Mouse (Mus musculus) cerebellum, postnatal 4 days (tissue): Measurements from ENCODE around the gene Fut11.
"Not testable (repeated sequence)": the region's sequence is repeated elsewhere in the genome, so short reads cannot be mapped to it uniquely, and the experiment has no call there.

Experiments used
- DNase-seq, 2 experiments: peaks; one replicate each; pipeline ENCODE4 v3.0.0; 2022; ENCODE audit warnings: low spot score in 2 of 2, mixed read lengths in 1 of 2

Gene Fut11

DNA sequence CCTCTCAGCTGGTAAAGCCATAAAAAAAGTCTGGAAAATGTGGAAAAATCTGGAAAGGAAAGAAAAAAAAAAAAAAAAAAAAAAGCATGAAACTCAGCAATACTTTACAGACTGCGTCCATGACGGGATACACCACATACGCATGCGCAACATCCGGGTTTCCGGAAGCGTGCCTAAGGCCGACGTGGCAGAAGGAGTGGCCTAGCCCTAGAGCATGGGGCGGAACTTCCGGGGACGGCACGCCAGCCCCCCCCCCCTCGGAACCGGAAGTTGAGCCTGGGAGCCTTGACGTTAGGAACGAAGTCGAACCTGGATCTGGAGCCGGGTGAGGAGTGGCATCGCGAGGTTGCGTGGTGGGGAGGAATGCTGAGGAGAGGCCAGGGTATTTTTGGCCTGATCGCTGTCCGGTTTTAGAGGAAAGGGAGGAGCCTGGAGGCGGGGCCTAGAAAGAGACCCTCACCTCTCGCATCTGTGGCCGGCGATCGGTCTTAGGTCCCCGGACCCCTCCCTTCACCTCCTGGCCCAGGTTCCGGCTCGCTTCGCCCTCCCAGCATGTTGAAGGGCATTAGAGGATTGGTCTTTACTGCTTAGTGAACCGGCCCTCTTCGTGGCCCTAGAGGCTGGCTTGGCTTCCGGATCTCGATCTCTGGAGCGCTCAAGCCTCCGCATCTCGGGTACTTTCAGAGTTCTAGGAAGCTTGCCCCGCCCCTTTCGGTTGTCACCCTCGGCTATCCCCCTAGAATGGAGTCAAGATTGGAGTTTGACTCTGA is 20.5 kb upstream of the Fut11 start, which contains the start of gene Sec24c:
Gene Sec24c (plus strand): TSS at position 245 of the 770 bp plus-strand sequence.
- peak; percentile 98 to 99 for DNase-seq

DNA sequence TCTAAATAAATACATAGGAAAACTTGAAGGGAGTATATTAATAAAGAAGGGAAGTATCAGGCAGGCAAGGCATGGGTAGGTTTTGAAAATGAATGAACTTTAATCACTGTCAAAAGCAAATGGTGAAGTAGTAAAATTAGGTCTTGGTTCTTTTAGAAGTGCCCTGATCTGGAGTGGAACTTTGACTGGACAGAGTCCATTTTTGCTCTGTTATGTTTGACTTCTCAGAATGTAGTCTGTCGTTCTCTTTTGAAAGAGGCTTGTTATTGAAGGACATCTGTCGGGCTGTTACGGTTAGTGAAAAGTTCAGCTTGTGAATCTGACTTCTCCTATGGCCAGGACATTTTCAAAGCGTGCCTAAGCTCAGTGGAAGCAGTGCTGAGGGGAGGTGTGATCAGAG is 16.9 kb upstream of the Fut11 start:
- DNase-seq, result no peak

DNA sequence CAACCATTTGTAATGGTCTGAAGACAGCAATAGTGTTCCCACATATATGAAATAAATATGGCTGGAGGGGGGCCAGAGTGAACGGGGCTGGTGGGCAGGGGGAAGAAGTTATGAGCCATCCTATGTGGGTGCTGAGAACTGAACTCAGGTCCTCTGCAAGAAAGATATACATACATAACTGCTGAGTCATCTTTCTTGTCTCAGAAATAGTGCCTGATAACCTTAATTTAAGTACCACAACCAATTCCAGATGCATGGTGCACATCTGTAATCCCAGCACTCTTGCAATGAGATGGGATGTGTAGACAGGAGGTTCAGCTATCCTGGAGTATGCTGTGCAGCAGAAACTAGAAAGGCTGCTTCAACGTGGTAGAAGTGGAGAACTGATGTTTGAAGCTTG is 13.0 kb upstream of the Fut11 start:
- no peak for DNase-seq

DNA sequence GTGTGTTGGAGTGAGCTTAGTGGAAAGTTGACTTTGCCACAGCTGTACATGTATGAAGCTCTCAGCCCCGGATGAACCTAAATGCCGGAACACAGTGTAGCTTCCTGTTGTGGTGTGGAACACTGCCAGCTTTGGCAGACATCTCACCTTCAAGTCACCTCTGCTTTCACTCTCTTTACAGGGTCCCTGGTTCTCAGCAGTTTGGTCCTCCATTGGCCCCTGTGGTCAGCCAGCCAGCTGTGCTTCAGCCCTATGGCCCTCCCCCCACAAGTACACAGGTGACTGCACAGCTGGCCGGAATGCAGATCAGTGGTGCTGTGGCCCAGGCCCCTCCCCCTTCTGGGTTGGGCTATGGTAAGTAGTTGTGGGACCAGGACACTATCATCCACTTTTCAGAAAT is 12.3 kb upstream of the Fut11 start:
- DNase-seq, result no peak

DNA sequence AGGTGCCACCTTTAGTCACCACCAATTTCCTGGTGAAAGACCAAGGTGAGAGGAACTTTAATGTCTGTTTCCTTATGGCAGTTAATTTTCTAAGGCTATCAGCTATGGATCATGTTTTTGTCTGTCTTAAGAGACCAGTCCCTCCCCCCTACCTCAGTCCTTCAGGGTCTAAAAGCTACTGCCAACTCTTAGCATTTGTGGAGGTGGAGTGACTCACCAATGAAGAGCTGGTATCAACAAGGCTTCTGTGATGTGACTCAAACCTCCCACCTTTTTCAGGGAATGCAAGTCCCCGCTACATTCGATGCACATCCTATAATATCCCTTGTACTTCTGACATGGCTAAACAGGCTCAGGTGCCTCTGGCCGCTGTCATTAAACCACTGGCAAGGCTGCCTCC is 8.2 kb upstream of the Fut11 start:
- DNase-seq, result no peak

DNA sequence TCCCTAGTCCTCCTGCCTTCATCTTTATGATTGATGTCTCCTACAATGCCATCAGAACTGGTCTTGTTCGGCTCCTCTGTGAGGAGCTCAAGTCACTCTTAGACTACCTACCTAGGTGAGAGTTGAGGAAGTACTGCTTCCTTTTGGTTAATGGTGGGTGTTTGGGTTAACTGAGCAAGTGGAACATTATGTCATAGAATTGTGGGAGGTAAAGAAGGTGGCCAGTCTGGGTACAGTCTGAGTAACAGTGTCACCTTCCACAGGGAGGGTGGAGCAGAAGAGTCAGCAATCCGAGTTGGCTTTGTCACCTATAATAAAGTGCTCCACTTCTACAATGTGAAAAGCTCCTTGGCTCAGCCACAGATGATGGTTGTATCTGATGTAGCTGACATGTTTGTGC is 5.8 kb upstream of the Fut11 start:
- no peak for DNase-seq

DNA sequence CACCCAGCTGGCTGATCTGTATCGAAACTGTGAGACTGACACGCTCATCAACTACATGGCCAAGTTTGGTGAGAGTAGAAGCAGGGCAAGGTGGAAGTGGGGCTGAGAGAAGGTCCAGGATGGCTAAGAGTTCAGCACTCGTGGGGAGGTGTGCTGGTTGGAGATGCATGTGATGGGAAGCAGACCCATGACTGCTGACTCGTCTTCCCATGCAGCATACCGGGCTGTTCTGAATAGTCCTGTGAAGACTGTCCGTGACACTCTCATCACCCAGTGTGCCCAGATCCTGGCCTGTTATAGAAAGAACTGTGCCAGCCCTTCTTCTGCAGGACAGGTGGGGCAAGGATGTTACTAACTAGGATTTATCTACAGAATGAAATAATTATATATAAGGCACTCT is 3.0 kb upstream of the Fut11 start:
- DNase-seq, result no peak

DNA sequence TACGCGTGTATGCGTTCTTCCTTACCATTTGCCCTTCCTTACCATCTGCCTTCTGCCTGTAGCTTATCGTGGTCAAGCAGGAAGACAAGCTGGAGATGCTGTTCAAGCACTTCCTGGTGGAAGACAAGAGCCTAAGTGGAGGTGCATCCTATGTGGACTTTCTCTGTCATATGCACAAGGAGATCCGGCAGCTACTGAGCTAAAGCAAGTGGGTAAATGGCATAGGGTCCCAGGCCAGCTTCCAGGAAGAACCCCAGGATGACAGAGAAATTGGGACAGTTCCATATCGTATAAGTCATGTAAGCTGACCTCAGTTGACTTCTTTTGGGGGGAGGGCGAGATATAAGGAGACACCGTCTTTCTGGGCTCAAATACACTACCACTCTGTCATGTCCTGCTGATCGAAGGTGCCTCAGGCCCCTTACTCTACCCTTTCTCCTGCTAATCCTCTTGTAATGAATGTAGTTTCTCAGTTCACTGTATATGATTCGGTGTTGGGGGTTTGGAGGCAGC is 1.1 kb upstream of the Fut11 start:
- no peak for DNase-seq

DNA sequence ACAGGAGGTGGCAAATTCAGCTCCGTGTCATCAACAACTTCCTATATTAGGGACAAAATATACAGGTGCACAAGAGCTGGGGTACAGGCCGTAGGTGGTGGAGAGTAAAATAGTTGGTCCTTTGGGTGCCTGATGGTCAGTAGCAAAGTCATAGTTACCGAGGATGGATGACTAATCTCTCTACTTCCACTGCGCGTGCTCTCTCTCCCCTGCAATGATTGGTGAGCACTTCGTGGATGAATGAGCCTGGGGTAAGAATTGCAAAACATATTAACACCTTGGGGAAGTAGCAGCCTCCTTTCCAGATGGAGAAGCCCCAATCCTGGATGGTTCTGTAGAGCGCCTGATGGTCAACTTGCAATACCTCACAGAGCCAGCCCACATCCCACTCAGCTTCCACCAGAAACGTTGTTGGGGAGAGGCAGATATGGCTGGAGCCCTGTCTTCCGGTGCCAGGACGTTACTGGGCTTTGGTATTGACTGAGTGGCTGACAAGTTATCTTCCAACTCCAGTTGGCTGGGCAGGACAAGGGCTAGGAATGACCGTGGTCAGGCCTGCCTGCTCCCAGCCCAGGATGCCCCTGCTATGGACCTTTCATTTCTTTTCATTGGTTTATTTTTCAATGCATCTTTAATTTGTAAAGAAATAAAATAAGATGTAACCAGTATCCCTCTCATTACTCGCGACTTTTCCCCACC is 434 bp upstream of the Fut11 start:
- peak in 1 of 2 experiments; percentile 11 for DNase-seq

DNA sequence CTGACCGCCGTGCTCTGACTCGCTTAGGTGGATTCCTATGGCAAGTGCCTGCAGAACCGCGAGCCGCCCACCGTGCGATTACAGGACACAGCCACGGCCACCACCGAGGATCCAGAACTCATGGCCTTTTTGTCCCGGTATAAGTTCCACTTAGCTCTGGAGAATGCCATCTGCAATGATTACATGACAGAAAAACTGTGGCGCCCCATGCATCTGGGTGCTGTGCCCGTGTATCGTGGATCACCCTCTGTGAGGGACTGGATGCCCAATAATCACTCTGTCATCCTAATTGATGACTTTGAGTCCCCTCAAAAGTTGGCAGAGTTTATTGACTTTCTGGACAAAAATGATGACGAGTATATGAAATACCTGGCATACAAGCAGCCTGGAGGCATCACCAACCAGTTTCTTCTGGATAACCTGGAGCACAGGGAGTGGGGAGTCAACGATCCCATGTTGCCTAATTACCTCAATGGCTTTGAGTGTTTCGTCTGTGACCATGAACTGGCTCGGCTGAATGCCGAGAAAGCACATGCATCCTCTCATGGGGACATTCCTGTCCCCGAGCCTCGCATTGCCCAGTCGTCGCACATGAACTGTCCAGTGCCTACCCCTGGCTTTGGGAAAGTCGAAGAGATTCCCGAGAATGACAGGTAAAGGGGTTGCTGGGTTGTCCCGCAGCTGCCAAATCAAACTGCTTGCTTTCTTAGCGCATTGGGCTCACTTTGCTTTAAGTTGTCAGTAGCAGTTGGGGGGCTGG is 1.2 kb downstream of the Fut11 start:
- no peak for DNase-seq

DNA sequence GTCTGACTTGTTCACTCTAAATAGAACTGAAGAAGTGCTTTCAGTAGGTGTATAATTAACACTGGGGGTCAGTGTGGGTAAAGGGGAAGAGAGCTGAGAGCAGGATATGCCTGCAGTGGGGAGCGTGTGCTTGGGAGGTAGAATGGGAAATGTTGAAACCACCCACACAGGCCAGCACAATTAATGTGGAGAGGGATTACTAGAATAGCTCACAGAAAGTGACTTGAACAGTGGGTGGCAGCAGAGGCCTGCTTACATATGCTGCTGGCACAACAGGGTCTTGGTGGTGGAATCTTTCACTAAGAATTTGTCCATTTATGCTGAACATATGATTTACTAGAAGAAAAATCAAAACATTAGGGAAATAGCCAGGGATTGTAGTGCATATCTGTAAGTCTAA is 2.2 kb downstream of the Fut11 start:
- peak in 1 of 2 experiments; percentile 34 for DNase-seq

DNA sequence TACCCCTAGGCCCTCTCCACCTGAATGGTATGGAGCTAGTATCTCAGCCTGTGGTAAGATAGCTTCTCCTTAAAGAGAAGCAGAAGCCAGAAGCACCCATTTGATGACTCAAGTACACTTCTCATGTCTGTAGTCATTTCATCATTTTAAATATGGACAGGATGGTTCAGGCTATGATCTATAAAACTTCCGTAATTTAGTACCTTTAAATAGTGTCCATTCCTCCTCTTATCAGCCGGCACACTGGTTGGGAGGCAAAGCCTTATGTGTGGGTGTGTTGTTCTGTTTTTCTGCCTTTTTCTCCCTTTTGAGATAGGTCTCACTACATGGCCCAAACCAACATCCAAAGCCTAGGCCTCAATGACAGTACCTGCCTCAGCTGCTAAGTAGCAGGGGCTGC is 3.7 kb downstream of the Fut11 start:
- no peak for DNase-seq

DNA sequence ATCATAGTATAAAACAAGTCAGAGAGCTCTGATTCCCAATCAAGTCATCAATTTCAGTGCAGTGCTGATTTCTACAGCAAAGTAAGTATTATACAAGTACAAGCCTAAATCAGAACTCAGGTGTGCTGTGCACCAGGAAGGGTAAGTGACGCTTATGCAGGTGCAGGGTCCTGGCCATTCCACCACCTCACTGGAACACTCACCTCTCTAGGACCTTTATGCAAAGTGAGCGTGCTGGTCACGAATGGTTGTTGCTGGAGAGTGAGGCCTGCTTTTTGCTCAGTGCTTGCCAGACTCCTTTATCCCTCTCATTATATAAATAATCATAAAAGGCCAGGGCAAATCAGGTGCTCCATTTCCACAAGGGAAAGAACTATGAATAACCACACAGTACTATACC is 5.6 kb downstream of the Fut11 start:
- no peak for DNase-seq

DNA sequence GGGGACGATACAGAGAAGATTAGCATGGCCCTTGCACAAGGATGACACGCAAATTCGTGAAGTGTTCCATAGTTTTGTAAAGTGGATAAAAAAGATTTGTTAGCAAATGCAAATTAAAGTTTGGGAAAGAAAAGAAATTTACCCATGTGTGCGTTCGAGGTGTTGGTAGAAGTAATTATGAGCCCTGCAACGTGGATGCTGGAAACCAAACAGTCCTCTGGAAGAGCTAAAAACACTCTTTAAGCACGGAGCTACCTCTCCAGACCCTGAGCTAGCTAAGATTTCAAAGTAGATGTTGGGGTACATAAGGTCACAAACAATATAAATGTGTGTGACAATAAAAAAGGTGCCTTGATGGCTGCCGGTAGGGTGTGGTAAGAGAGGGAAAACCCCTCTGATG is 6.8 kb downstream of the Fut11 start:
- DNase-seq, result no peak

DNA sequence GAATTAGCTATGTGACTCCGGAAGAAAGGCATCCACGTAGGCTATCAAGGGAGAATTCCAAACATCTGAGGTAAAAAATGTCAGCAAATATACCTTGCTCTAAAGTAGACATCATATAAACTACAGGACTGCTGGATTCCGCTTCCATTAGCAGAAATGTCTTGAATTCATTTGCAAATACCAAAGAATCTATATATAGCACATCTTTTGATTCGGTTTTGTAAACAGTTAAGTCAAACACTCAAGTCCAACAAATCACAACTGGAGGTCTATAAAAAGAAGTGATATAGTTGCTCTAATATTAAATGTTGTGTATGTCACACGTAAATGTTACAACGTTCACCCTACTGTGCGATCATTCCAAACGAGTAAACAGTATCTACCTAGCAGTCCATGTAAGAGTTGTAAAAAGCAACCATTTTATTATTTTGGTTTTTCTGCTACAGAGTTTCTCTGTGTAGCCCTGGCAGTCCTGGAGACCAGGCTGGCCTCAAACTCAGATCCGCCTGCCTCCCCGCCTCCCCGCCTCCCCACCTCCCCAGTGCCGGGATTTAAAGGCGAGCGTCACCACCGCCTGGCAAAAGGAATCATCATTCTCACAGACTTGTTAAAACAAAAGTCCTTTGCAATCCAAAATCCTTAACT is 7.5 kb downstream of the Fut11 start:
- no peak for DNase-seq

DNA sequence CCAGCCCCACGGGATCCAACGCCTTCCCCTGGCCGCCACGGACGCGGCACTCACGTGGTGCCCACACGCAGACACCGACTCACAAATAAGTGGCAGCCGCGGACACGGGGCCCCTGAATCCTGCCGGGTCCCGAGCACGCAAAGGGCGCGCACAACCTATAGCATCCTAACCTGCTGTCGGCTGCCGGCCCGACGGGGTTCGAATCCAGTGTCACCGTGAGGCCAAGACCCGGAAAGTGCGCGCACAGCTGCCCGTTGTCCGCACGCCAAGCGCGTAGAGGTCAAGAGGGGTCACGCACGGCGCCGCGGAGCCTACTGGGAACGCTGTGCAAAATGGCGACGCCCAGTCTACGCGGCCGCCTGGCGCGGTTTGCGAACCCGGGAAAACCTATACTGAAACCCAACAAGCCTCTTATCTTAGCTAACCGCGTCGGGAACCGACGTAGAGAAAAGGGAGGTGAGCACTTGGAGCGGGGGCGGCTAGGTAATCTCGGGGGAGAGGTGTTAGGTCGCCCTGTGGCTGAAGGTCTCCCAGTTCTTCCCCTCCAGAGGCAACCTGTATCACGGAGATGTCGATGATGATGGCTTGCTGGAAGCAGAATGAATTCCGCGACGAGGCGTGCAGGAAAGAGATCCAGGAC is 8.1 kb downstream of the Fut11 start, which contains the start of gene Chchd1:
Gene Chchd1 (plus strand): TSS at position 266 of the 641 bp plus-strand sequence.
- peak; percentile 84 to 93 for DNase-seq

DNA sequence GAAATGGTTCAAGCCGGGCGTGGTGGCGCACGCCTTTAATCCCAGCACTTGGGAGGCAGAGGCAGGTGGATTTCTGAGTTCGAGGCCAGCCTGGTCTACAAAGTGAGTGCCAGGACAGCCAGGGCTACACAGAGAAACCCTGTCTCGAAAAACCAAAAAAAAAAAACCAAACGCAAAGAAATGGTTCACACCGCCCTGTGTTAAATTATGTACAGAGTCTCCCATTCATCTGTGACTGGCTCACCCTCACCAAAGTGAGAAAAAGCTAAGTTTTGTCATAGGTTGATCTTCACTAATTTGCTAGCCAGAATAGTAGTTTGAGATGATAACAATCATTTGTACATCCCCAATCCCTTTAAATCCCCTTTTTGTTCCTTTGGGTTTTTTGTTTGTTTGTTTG is 8.7 kb downstream of the Fut11 start:
- DNase-seq, result not testable (repeated sequence)

DNA sequence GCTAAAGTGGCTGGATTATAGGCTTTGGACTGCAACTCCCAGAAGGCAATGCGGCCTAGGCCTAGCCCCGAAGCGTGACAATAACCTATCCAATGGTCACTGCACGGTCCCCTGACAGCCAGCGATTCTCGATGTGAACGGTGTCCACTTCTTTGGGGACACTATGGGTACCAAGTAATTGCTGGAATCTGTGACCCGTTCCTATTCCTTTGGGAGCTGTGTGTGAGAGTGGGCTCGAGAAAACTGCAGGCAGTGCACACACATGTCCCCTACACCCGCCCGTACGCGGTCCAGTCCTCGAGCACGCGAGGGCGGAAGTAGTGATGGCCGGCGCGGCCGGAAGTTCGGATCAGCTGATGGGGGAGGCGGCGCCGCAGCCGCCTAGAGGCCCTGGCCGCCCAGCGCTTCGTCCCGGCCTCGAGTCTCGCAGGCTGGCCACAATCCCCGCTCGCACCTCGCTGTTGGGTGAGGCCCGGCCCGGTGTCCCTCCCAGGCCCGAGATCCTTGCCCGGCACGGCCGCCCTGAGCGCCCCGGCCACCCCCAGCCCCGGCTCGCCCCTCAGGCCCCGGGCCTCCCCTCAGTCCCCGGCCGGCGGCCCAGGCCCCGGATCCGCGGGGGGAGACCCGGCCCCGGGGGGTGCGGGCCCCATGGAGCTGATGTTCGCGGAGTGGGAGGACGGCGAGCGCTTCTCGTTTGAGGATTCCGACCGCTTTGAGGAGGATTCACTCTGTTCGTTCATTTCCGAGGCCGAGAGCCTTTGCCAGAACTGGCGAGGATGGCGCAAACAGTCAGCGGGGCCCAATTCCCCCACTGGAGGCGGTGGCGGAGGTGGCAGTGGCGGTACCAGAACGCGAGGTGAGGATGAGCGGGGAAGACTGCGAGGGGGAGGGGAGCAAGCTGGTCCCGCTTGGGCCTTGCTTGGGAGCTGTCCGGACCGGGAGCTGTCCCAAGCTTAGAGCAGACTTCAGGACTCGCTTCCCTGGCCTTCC is 12.7 kb downstream of the Fut11 start, which contains the start of gene Zswim8:
Gene Zswim8 (plus strand): TSS at position 352 of the 990 bp plus-strand sequence.
- DNase-seq, result peak; percentile 66 to 82

DNA sequence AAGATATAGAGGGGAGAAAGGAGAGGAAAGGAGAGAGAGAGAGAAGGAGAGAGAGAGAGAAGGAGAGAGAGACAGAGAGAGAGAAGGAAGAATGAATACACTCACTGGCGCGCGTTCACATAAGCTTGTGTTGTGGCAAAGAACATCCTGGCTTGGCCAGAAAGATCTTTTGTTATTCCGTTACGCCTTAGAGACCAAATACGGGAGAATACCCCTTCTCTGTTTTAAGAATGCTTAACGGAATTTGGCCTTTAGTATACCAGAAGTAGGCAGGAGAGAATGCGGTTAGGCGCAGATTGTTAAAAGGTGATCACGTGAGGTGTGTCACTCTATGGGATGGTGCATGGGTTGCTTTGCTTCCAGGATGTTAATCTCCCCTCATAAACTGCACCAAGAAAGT is 13.5 kb downstream of the Fut11 start:
- DNase-seq, result no peak

DNA sequence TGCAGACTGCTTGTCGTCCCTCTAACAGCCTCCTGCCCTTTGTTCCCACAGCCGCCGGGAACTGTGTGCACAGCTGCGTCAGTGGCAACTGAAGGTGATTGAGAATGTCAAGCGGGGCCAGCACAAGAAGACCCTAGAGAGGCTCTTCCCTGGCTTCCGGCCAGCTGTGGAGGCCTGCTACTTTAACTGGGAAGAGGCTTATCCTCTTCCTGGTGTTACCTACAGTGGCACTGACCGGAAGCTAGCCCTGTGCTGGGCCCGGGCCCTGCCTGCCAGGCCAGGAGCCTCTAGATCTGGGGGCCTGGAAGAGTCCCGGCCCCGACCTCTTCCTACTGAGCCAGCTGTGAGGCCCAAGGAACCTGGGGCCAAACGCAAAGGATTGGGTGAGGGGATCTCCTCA is 19.1 kb downstream of the Fut11 start:
- DNase-seq, result no peak
